Mouse (Mus musculus) MEL (cell line): ENCODE results near the gene Prkcg.

Experiments used
- POLR2A ChIP-seq, 2 experiments: IDR thresholded peaks; 2 replicates each; pipeline ENCODE4 v1.6.1; 2011 to 2012; ENCODE audit warnings: low read length in 2 of 2, mild to moderate bottlenecking in 2 of 2, control low read depth in 1 of 2, improper control_type of control experiment in 1 of 2, low read depth in 1 of 2, moderate library complexity in 1 of 2; ENCODE audit not compliant: control insufficient read depth in 1 of 2, insufficient read depth in 1 of 2, poor library complexity in 1 of 2
- TAL1 ChIP-seq: IDR thresholded peaks from 2 replicates; pipeline ENCODE4 v1.6.1; 2012; ENCODE audit warnings: mild to moderate bottlenecking, inconsistent platforms, low read length, moderate library complexity, mixed read lengths

DNA sequence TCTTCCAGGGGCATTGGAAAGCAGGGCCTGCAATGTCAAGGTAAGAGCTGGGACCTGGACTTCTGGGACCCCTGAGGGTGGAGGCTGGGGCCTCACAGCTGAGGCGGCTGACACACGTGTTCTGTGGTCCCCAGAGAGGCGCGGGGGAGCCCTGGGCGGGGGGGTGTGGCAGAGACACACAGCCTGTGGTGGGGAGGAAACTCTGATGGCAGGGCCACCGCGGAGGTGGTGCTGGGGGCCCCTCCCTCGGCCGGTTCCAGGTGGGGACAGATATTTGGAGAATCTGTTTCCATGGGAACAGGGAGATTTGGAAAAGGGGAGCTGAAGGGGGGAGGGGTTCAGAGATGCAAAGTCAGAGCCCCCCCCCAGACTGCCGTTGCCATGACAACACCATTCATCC, 15.3 kb downstream of the Prkcg start:
- TF ChIP-seq POLR2A (IDR thresholded peaks at IDR 0.05; ENCODE audit: control insufficient read depth in 1 of 2, insufficient read depth in 1 of 2, low read depth in 1 of 2, low read length in 2 of 2, poor library complexity in 1 of 2), result no peak
- no peak for TF ChIP-seq TAL1
